Mouse (Mus musculus): ENCODE data around the gene Olfr53.
A peak's percentile ranks its signal among the peaks of the same experiment; 100 is the strongest.
"Not testable (repeated sequence)": the region's sequence is repeated elsewhere in the genome, so short reads cannot be mapped to it uniquely, and the experiment has no call there.

The Olfr53 gene

GRCm38 (mm10) chr7:140646152-140646551 lies at the start of gene Olfr53:
Gene Olfr53, plus strand, starts transcription at chr7:140646452.
- DNase-seq (ENCODE audit: inconsistent age in 2 of 2, low spot score in 1 of 2): no peak

- peak in 1 of 2 experiments; percentile 5 for DNase-seq (ENCODE audit: inconsistent age in 2 of 2, low spot score in 1 of 2)
Observed at GRCm38 (mm10) chr7:140600969-140601368, 45.3 kb upstream of the Olfr53 start, which contains the start of gene Olfr46. Gene Olfr46, plus strand, starts transcription at chr7:140601269.

- not testable (repeated sequence) for DNase-seq (ENCODE audit: inconsistent age in 2 of 2, low spot score in 1 of 2)
Observed at GRCm38 (mm10) chr7:140628670-140629069, 17.6 kb upstream of the Olfr53 start, which contains the start of gene Olfr61. Gene Olfr61, plus strand, starts transcription at chr7:140628970.

GRCm38 (mm10) chr7:140630559-140630958 lies 15.7 kb upstream of the Olfr53 start:
- DNase-seq (ENCODE audit: inconsistent age in 2 of 2, low spot score in 1 of 2): no peak

GRCm38 (mm10) chr7:140659630-140660029 lies 13.4 kb downstream of the Olfr53 start, which contains the start of gene Olfr539:
Gene Olfr539, plus strand, starts transcription at chr7:140659930.
- DNase-seq (ENCODE audit: inconsistent age in 2 of 2, low spot score in 1 of 2): no peak

- DNase-seq (ENCODE audit: inconsistent age in 2 of 2, low spot score in 1 of 2): not testable (repeated sequence)
Observed at GRCm38 (mm10) chr7:140670693-140671092, 24.4 kb downstream of the Olfr53 start.

GRCm38 (mm10) chr7:140675863-140676262 lies 29.6 kb downstream of the Olfr53 start:
- no peak for DNase-seq (ENCODE audit: inconsistent age in 2 of 2, low spot score in 1 of 2)

- not testable (repeated sequence) for DNase-seq (ENCODE audit: inconsistent age in 2 of 2, low spot score in 1 of 2)
Observed at GRCm38 (mm10) chr7:140679591-140679990, 33.3 kb downstream of the Olfr53 start.

- DNase-seq (ENCODE audit: inconsistent age in 2 of 2, low spot score in 1 of 2): no peak
Observed at GRCm38 (mm10) chr7:140681651-140682050, 35.4 kb downstream of the Olfr53 start, which contains the start of gene Olfr45. Gene Olfr45, plus strand, starts transcription at chr7:140681951.

- no peak for DNase-seq (ENCODE audit: inconsistent age in 2 of 2, low spot score in 1 of 2)
Observed at GRCm38 (mm10) chr7:140696967-140697366, 50.7 kb downstream of the Olfr53 start, which contains the start of gene Olfr541. Gene Olfr541, plus strand, starts transcription at chr7:140697267.

Measured in adrenal gland, adult (tissue).